Mouse (Mus musculus) megakaryocyte progenitor cell, adult 5-6 weeks (primary cell): ENCODE measurements around the gene Stil. TPM values are rescaled to one million over a fixed set of nuclear protein-coding genes. Genes with fewer than 3 reads are reported as not detected.

Experiments
- ATAC-seq: replicated peaks from 2 replicates; pipeline ENCODE4 v1.8.0; 2016; ENCODE audit warnings: mild to moderate bottlenecking, moderate TSS enrichment, inconsistent platforms; ENCODE audit not compliant: poor library complexity
- total RNA-seq, 2 experiments: library from RNA; stranded (forward) in 1 of 2; stranded (reverse) in 1 of 2; fragments of 157-497, 149-512 nt in 1 of 2; fragments of 200-1000 nt in 1 of 2; gene quantifications; 2 replicates each; pipeline versions ENCODE4 v1.2.3 to v1.2.4; 2015 to 2017

Stil gene
- total RNA-seq, 2 experiments from 2014 or later: 13.2 to 42.3 TPM

DNA sequence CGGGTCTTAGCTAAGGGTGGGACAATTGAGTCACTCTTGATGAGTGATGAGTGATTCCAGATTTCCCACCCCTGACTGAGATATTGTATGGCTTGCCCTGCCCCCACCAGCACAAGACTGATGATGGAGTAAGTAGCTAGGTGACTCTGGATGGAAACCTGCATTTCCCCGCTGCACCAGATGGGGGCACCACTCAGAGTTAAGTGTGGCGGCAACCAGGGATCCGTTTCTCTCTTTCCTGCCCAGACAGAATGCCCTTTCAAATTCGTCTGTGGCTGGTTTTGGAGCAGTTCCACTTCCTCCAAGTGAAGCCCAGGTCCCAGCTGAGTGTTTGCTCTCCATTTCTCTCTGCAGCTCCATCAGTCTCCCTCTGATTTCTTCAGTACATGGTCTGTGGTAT lies 47.8 kb downstream of the Stil start:
- peak; percentile 86 for ATAC-seq

DNA sequence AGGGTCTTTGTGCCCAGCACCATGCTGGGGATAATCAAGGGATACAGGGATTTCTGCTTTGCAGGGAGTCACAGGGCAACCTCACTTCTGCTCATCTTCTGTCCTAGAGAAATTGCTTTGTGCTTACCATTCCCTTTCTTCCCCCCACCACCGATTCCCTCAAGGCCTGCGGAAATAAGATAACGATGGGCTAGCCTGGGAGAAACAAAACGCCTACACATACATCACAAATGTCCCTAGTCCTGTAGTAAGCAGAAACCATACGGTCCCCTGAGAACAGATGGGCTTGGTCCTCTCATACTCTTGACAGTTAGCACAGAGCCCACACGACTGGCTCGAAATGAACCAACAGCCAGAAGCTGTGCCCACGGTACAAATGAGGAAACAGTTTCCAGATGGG lies 48.2 kb downstream of the Stil start:
- ATAC-seq: peak; percentile 53

DNA sequence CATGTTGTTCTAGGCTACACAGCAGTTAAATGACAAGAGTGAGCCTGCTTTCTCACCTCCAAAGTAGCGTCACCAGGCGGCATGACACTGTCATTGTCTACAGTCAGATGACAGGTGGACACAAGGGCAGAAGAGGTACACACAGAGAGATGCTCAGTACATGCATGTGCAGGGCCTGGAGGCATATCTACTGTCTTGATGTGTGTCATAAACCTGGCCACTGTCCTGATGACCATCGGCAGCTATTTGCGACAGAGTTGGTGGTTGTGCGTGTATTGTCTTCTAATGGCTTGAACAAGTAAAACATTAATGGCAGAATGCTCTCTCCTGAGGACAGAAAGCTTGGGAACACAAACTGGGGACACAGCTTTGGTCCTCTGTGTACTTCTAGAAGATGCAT lies 51.3 kb downstream of the Stil start:
- no peak for ATAC-seq

DNA sequence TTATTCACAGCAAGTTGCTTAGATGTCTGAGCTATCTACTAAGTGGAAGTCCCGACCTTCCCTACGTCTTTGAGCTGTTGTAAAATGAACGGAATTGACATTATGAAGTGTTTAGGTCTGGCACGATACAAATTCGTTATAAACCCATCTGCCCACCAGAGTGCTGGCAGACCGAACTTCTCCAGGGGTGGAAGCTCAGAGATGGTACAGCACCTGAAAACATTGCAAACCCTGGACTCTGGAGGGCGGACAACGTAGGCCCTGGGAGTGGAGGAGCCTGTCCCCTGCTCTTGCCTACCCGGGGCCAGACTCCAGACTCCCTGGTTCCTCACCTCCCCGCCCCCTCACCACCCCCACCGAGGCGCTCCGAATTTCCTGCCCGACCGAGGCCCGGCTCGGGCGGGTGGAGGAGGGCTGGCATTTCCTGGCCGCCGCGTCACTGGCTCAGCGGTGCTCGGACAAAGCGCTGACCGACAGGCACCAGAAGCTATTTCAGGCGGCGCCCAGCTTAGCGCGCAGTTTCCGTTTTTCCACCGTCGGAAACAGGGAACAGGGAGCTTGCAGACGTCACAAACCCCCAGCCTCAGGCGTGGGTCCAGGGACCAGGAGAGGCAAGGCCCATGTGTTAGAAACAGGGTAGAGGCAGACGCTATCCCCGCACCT lies 52.5 kb downstream of the Stil start:
- ATAC-seq: peak; percentile 19

- ATAC-seq: no peak
Observed at GRCm38 (mm10) chr4:115055044-115055443, 55.1 kb downstream of the Stil start.

- ATAC-seq: no peak
Observed at GRCm38 (mm10) chr4:115055691-115056090, 55.7 kb downstream of the Stil start.

DNA sequence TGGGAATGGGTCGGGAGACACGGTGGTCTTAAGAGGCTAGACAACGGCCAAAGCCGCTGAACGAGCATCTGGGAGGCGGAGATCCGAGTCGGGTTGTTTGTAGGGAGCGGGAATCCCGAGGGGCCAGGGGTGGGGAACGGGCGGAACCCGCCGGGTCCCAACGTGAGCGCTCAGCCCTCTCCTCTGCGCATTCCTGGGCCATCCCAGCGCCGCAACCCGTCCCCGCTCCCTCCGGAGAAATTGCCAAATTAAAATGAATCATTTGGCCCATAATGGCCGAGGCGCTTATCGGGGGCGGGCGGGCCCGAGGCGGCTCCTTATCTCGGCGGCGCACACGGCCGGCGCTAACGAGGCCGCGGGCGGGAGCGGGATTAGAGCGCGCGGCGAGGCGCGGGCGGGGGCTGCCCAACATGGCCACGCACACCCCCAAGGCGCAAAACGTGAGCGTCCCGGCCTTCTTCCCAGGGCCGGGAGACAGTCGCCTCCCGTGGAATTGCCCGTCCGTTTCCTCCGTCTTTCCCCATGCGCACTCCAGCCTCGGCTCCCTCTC lies 56.5 kb downstream of the Stil start, which contains the start of gene Tal1:
Gene Tal1, plus strand, starts transcription at position 56 of the 550 bp plus-strand sequence.
- ATAC-seq: peak; percentile 45

- ATAC-seq: peak; percentile 45
Observed at GRCm38 (mm10) chr4:115056921-115057673, 57.1 kb downstream of the Stil start.

DNA sequence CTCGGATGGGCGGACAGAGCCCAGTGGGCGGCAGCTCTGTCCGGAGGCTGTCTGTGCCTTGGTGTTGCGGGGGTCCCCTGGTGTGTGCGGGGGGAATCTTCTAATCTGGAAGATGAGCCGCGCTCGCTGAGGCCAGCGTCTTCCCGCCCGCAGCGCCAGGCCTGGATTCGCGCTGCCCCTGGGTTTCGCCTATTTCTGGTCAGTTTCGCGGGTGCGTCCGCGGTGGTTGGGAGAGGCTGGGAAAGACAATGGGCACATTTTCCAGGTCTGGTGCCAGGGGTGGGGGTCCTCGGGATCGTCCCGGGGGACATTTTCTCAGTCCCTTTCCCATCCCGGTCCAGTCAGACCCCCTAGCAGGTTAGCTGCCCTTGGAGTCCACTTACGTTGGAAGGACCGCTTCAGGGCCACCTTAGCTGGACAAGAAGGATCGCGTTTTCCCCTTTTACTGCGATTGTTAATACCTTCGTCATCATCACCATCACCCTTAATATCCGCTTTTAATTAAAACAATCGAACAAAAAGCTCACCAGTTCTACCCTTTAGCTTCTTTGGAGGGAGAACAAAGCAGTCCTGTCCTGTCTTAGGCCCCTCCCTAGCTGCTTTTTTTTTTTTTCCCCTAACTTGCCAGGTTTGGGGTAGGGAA lies 57.8 kb downstream of the Stil start:
- ATAC-seq: peak; percentile 2; the same call in 1 of the 2 replicates

DNA sequence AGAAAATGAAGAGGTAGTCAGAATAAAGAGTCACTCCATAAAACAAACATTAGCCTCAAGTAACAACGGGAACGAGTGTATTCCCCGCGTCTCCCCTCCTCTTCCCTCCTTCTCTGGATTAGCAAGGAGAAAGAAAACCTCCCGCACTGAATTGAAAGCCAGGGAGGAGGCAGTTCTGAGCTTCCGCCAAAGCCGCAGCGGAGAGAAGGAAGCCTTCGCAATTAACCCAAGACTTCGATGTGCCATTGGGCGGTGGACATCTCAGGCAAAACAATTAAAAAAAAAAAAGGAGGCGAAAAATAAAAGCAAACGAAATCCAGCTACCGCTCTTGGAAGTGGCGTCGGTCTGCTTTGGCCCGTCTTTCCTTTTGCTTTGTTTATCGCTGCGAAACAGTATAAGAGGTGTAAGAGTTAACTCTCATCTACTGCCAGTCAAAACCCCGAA lies 58.4 kb downstream of the Stil start:
- ATAC-seq: no peak

GRCm38 (mm10) chr4:115058871-115059590 lies 59.1 kb downstream of the Stil start:
- no peak for ATAC-seq

GRCm38 (mm10) chr4:115059871-115060270 lies 59.9 kb downstream of the Stil start:
- no peak for ATAC-seq

GRCm38 (mm10) chr4:115060753-115061152 lies 60.8 kb downstream of the Stil start:
- no peak for ATAC-seq

DNA sequence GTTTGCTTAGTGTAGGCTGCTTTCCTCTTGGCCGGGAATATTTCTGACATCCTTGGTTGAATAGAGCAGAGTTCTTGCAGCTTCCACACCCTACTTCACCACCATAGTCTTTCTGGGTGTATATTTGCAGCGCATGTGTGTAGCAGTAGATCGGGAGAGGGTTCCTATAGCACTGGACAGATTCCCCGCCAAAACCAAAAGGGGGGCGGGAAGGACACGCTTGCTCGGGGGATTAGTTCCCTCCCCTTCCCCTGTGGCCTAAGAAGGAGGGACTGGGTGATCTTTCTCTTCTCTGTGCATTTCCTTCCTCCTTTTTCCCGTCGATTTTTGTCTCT lies 62.5 kb downstream of the Stil start:
- ATAC-seq: peak; percentile 46

DNA sequence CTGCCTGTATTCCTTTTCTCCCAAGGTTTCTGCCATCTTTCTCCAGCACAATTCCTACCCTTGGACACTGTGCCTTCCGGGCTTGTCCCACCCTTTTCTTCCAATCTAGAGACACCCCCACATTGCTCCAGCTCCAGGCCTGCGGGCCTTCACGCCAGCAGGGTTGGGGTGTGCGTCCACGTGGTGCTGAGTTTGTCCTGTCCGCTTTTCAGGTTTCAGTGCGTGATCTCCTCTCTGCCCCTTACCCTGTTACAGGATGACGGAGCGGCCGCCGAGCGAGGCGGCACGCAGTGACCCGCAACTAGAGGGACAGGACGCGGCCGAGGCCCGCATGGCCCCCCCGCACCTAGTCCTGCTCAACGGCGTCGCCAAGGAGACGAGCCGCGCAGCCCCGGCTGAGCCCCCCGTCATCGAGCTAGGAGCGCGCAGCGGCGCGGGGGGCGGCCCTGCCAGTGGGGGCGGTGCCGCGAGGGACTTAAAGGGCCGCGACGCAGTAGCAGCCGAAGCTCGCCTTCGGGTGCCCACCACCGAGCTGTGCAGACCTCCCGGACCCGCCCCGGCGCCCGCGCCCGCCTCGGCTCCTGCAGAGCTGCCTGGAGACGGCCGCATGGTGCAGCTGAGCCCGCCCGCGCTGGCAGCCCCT lies 63.0 kb downstream of the Stil start:
- ATAC-seq: peak; percentile 32

DNA sequence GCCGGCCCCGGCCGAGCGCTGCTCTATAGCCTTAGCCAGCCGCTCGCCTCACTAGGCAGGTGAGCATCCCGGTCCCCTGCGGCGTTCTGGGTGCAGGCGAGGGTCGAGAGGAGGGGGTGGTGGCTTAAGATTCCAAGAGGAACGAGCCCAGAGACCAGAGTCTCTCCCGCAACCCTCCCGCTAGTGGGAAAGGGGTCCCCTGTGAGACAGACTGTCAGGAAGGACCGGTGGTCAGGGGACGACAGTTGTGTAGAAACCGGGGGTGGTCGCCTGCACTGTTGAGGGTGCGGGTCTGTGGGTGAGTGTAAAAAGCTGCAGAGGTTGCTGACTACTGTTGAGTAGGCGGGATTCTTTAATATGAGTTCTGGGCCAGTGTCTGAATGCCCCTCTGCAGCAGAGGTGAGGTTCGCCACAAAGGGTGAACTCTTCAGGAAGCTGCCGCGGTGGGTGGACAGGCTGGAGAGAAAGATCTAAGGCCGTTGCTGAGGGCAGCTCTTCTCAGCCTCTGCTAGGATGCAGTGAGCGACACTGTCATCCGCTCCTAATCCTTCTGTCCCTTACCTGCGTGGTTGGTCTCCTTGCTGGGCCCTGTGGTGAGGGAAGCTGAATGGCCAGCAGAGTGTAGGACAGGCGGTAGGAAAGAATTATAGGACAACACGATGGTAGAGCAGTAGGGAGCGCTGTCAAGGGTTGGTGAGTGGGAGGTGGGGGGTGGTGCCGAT lies 63.7 kb downstream of the Stil start:
- 0 out of 2 replicates have a peak, but pooled peaks have one; percentile 4 for ATAC-seq

- ATAC-seq: peak; percentile 58
Observed at GRCm38 (mm10) chr4:115071668-115072067, 71.7 kb downstream of the Stil start.

GRCm38 (mm10) chr4:115074789-115075188 lies 74.8 kb downstream of the Stil start:
- no peak for ATAC-seq

DNA sequence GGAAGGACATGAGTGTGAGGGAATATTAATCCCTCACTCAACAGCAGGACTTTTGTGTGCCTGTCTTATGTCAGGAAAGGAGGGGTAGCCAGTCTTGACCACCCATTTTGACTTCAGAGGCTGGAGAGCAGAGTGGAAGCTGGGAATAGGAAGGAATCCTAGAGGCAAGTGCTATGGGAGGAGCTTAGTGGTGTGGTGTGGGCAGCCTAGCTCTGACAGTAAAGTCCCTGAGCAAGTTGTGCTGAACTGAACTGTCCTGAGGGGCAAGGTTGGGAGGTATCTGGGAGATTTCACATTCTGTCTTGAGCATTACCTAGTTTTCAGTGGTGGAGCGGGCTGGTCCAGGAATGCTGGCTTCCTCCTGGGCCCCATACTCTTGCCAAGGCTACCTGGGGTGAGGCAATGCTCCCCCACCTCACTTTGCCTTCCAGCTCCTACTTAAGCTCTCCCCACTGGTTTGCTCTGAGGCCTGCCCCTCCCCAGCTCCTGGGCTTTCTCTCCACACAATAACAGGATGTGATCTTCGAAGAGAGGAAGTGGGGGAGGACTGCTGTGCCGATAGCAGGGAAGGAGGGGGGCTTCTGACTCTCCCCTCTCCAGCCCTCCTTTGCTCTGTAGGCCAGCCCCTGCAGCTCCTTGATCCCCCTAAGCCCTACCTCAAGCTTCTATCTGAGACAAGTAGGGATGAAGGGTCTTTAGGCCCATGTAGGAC lies 75.4 kb downstream of the Stil start:
- peak; percentile 72 for ATAC-seq
